Mouse (Mus musculus) gastrocnemius, adult 2 months (tissue): Measurements from ENCODE around the gene Troap. TPM values are rescaled to one million over a fixed set of nuclear protein-coding genes. Genes with fewer than 3 reads are reported as not detected.

Experiments
- DNase-seq: peaks from one replicate; pipeline ENCODE4 v3.0.0; 2022
- H3K27ac ChIP-seq: fragments of 200-600 bp; 2 replicates; pipeline ENCODE4 v1.8.1; 2022; ENCODE audit warnings: mild to moderate bottlenecking
- H3K4me3 ChIP-seq: fragments of 200-600 bp; 2 replicates; pipeline ENCODE4 v1.8.1; 2022; ENCODE audit warnings: mild to moderate bottlenecking, moderate library complexity
- CTCF ChIP-seq: fragments of 200-600 bp; IDR thresholded peaks from 2 replicates; pipeline ENCODE4 v1.8.1; 2022; ENCODE audit warnings: antibody characterized with exemption, mild to moderate bottlenecking, moderate library complexity
- intact Hi-C: fragments of 180-260 bp; cut with DNase I; formaldehyde crosslinking; loops from one replicate; pipeline ENCODE4 v1.15.1; 2025
- total RNA-seq, 2 experiments: library from RNA; stranded (reverse); gene quantifications; 2 replicates each; pipeline ENCODE4 v1.2.3; 2021

Troap gene
- total RNA-seq, 2 experiments from 2014 or later, result not detected

GRCm38 (mm10) chr15:99082840-99083239, 8.5 kb downstream of the Troap start:
- H3K27ac ChIP-seq, result no peak overlapping the region

GRCm38 (mm10) chr15:99083258-99083657, 8.9 kb downstream of the Troap start:
- Histone ChIP-seq H3K27ac (no peak overlapping the region), H3K4me3 (no peak overlapping the region)
- DNase-seq, result no peak
- intact Hi-C loops, result no loop called here
- peak; percentile 65 for TF ChIP-seq CTCF

More at GRCm38 (mm10) chr15:99082840-99083239, 8.5 kb downstream of the Troap start:
- intact Hi-C loops, result no loop called here
- DNase-seq, result no peak
- no peak overlapping the region for H3K4me3 ChIP-seq
- no peak for TF ChIP-seq CTCF

GRCm38 (mm10) chr15:99083867-99084557, 9.6 kb downstream of the Troap start:
- H3K27ac ChIP-seq, result no peak overlapping the region
- no peak for DNase-seq
- H3K4me3 ChIP-seq, result no peak overlapping the region
- intact Hi-C loops, result no loop called here
- TF ChIP-seq CTCF, result no peak

- TF ChIP-seq CTCF, result no peak
- Histone ChIP-seq H3K27ac (no peak overlapping the region), H3K4me3 (no peak overlapping the region)
- intact Hi-C loops, result loop anchor here (5.0 kb wide), 1 partner anchor 32 kb away; no protein-coding TSS in a partner anchor
- DNase-seq, result no peak
Measured at GRCm38 (mm10) chr15:99084618-99085017, 10.2 kb downstream of the Troap start.

- no peak overlapping the region for H3K27ac ChIP-seq
- no peak overlapping the region for H3K4me3 ChIP-seq
- DNase-seq, result no peak
- no peak for TF ChIP-seq CTCF
- intact Hi-C loops, result loop anchor here (5.0 kb wide), 1 partner anchor 34 kb away; no protein-coding TSS in a partner anchor
Measured at GRCm38 (mm10) chr15:99085997-99086396, 11.6 kb downstream of the Troap start.

GRCm38 (mm10) chr15:99087253-99088075, 13.1 kb downstream of the Troap start, which contains the start of gene C1ql4:
Gene C1ql4, minus strand, starts transcription at chr15:99087817.
- DNase-seq, result peak; percentile 55
- Histone ChIP-seq H3K4me3 (peak within 1 kb of the TSS; percentile 51), H3K27ac (no peak within 1 kb of the TSS)
- intact Hi-C loops, result loop anchor here (5.0 kb wide), 1 partner anchor 35 kb away; no protein-coding TSS in a partner anchor
- peak; percentile 54 for TF ChIP-seq CTCF

GRCm38 (mm10) chr15:99088292-99088691, 13.9 kb downstream of the Troap start:
- peak; percentile 97 for TF ChIP-seq CTCF

GRCm38 (mm10) chr15:99089069-99089468, 14.7 kb downstream of the Troap start:
- Histone ChIP-seq H3K4me3 (no peak overlapping the region), H3K27ac (no peak overlapping the region)
- no peak for TF ChIP-seq CTCF
- intact Hi-C loops, result loop anchor here (5.0 kb wide), 1 partner anchor 37 kb away; no protein-coding TSS in a partner anchor
- no peak for DNase-seq

More at GRCm38 (mm10) chr15:99088292-99088691, 13.9 kb downstream of the Troap start:
- peak; percentile 86 for DNase-seq
- peak overlapping the region; percentile 51 for H3K4me3 ChIP-seq
- intact Hi-C loops, result loop anchor here (5.0 kb wide), 1 partner anchor 36 kb away; no protein-coding TSS in a partner anchor
- H3K27ac ChIP-seq, result no peak overlapping the region

- H3K27ac ChIP-seq, result 0 out of 2 replicates have a peak within 1 kb of the TSS, but pooled peaks have one; percentile 0
- DNase-seq, result no peak
- intact Hi-C loops, result no loop called here
- TF ChIP-seq CTCF, result no peak
- H3K4me3 ChIP-seq, result peak within 1 kb of the TSS; percentile 69
Measured at GRCm38 (mm10) chr15:99092870-99093269, 18.5 kb downstream of the Troap start, which contains the start of gene Dnajc22. Gene Dnajc22, plus strand, starts transcription at chr15:99093170.

- DNase-seq, result peak; percentile 56
Measured at GRCm38 (mm10) chr15:99093291-99094258, 19.2 kb downstream of the Troap start.

GRCm38 (mm10) chr15:99094631-99095270, 20.4 kb downstream of the Troap start:
- intact Hi-C loops, result no loop called here
- TF ChIP-seq CTCF, result no peak
- no peak overlapping the region for H3K27ac ChIP-seq
- H3K4me3 ChIP-seq, result 0 out of 2 replicates have a peak overlapping the region, but pooled peaks have one; percentile 17
- no peak for DNase-seq

More at GRCm38 (mm10) chr15:99093291-99094258, 19.2 kb downstream of the Troap start:
- peak overlapping the region; percentile 69 for H3K4me3 ChIP-seq
- TF ChIP-seq CTCF, result peak; percentile 51
- intact Hi-C loops, result no loop called here
- 0 out of 2 replicates have a peak overlapping the region, but pooled peaks have one; percentile 0 for H3K27ac ChIP-seq
